Mouse (Mus musculus): ENCODE data around the gene Maged2. TPM values are rescaled to one million over a fixed set of nuclear protein-coding genes. Genes with fewer than 3 reads are reported as not detected.
"Not testable (repeated sequence)": the region's sequence is repeated elsewhere in the genome, so short reads cannot be mapped to it uniquely, and the experiment has no call there.

Maged2 gene
- polyA plus RNA-seq, 1 experiment from 2014 or later, result 61.6 TPM

- not testable (repeated sequence) for H3K9me3 ChIP-seq (replicated peaks; ENCODE audit: control insufficient read depth, low read length); H3K4me3 ChIP-seq (ENCODE audit: low read depth, low read length); ATAC-seq (ENCODE audit: low read depth); H3K9ac ChIP-seq (ENCODE audit: low read depth, low read length); H3K4me1 ChIP-seq (ENCODE audit: control insufficient read depth, low read depth, low read length); H3K36me3 ChIP-seq (ENCODE audit: control insufficient read depth, insufficient read depth); H3K4me2 ChIP-seq (ENCODE audit: low read depth, low read length); H3K27me3 ChIP-seq (ENCODE audit: control insufficient read depth, insufficient read depth, low read depth, low read length); H3K27ac ChIP-seq (ENCODE audit: low read length)
- WGBS (ENCODE audit: insufficient replicate concordance), result 47% methylated on average over 1 of the region's 4 CpGs
These were observed 13.2 kb downstream of the Maged2 start for GRCm38 (mm10) chrX:150800987-150801386.

- not testable (repeated sequence) for H3K27me3 ChIP-seq (ENCODE audit: control insufficient read depth, insufficient read depth, low read depth, low read length); H3K27ac ChIP-seq (ENCODE audit: low read length); H3K9ac ChIP-seq (ENCODE audit: low read depth, low read length); H3K4me1 ChIP-seq (ENCODE audit: control insufficient read depth, low read depth, low read length); H3K9me3 ChIP-seq (replicated peaks; ENCODE audit: control insufficient read depth, low read length); H3K4me2 ChIP-seq (ENCODE audit: low read depth, low read length); H3K36me3 ChIP-seq (ENCODE audit: control insufficient read depth, insufficient read depth); H3K4me3 ChIP-seq (ENCODE audit: low read depth, low read length)
- 0 out of 2 replicates have a peak, but pooled peaks have one; percentile 16 for ATAC-seq (ENCODE audit: low read depth)
- 39% methylated on average over 4 of the region's 10 CpGs for WGBS (ENCODE audit: insufficient replicate concordance)
These were observed 15.5 kb downstream of the Maged2 start for GRCm38 (mm10) chrX:150798493-150799177.

Other genes starting within 250 kb of the Maged2 start
- gene Pfkfb1, start 226.1 kb downstream of the Maged2 start, polyA plus RNA-seq (2015; fragmentation: Nextera tagmentation; extraction: Ambion mirVana), result 10.3 and 11.6 TPM in 2 replicates
- gene Apex2, start 224.5 kb downstream of the Maged2 start, polyA plus RNA-seq (2015; fragmentation: Nextera tagmentation; extraction: Ambion mirVana), result 9.8 and 10.8 TPM in 2 replicates
- 0.81 and 0.91 TPM in 2 replicates for gene Tro, start 156.8 kb downstream of the Maged2 start, polyA plus RNA-seq (2015; fragmentation: Nextera tagmentation; extraction: Ambion mirVana)
- gene Gnl3l, start 203.0 kb upstream of the Maged2 start, polyA plus RNA-seq (2015; fragmentation: Nextera tagmentation; extraction: Ambion mirVana), result 8.7 and 9.8 TPM in 2 replicates
- gene Fgd1, start 231.8 kb upstream of the Maged2 start, polyA plus RNA-seq (2015; fragmentation: Nextera tagmentation; extraction: Ambion mirVana), result 1.8 and 2.0 TPM in 2 replicates